Mouse (Mus musculus): Measurements from ENCODE around the gene Unk. TPM values are rescaled to one million over a fixed set of nuclear protein-coding genes. Genes with fewer than 3 reads are reported as not detected.

Gene Unk
- polyA plus RNA-seq, 1 experiment from 2014 or later = 49.4 TPM

GRCm38 (mm10) chr11:116027756-116028155 is 2.4 kb upstream of the Unk start, which contains the start of gene H3f3b:
TSS of gene H3f3b (minus strand) at chr11:116027962.
- H3K4me3 ChIP-seq = no peak within 1 kb of the TSS
- DNase-seq (ENCODE audit: low spot score) = no peak
- 81% methylated on average over 4 of the region's 4 CpGs for WGBS
- no peaks in the 10 kb centered on the region for H3K27me3 ChIP-seq (replicated peaks; ENCODE audit: low read depth, poor library complexity, severe bottlenecking)
- H3K36me3 ChIP-seq (replicated peaks) = peaks cover 17% of the 10 kb centered on the region
- no peak within 1 kb of the TSS for H3K27ac ChIP-seq (replicated peaks)
- peaks cover 20% of the 10 kb centered on the region for H3K4me1 ChIP-seq
- H3K9me3 ChIP-seq = no peaks in the 10 kb centered on the region

- peaks cover 21% of the 10 kb centered on the region for H3K36me3 ChIP-seq (replicated peaks)
- WGBS = 86% methylated on average over 9 of the region's 9 CpGs
- peaks cover 23% of the 10 kb centered on the region for H3K4me1 ChIP-seq
- no peak overlapping the region for H3K4me3 ChIP-seq
- no peak for DNase-seq (ENCODE audit: low spot score)
- H3K27me3 ChIP-seq (replicated peaks; ENCODE audit: low read depth, poor library complexity, severe bottlenecking) = no peaks in the 10 kb centered on the region
- H3K9me3 ChIP-seq = no peaks in the 10 kb centered on the region
- H3K27ac ChIP-seq (replicated peaks) = no peak overlapping the region
These were observed 1.8 kb upstream of the Unk start for GRCm38 (mm10) chr11:116028177-116028865.

DNA sequence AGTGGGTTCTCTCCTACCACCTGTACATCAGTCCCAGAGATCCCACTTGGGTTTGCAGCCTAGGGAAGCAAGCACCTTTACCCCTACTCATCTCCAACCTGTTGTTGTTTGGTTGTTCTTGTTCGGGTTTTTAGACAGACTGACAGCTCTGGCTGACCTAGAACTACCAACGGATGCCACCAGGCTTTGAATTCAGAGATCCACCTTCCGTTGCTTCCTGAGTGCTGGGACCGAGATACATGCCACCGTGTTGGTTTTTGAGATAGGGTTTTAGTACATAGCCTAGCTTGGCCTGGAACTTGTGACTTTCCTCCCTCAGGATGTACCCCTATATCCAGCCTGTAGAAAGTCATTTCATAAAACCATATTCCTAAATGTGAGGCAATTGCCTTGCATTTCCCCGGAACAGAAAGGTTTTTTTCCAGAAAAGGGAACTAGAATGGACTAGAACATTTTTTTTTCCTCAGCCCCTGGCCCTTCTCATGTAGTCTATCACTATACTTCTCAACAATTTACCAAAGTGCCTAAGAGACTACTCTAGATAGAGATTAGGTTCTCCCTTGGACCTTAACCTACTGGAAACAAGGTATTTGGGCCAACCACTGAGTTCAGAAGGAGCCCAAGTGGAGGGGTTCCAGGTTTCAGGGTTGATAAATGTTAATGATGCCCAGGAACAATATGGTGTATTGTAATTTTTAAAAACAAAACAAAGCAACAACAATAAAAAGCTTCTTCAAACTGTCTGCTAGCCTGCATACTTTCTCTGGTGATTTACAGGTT is 846 bp upstream of the Unk start:
- no peaks in the 10 kb centered on the region for H3K9me3 ChIP-seq
- H3K27me3 ChIP-seq (replicated peaks; ENCODE audit: low read depth, poor library complexity, severe bottlenecking) = no peaks in the 10 kb centered on the region
- H3K4me3 ChIP-seq = peak overlapping the region; percentile 84
- H3K4me1 ChIP-seq = peaks cover 23% of the 10 kb centered on the region
- WGBS = 80% methylated on average over 6 of the region's 6 CpGs
- H3K27ac ChIP-seq (replicated peaks) = peak overlapping the region; percentile 98
- H3K36me3 ChIP-seq (replicated peaks) = peaks cover 25% of the 10 kb centered on the region
- no peak for DNase-seq (ENCODE audit: low spot score)

DNA sequence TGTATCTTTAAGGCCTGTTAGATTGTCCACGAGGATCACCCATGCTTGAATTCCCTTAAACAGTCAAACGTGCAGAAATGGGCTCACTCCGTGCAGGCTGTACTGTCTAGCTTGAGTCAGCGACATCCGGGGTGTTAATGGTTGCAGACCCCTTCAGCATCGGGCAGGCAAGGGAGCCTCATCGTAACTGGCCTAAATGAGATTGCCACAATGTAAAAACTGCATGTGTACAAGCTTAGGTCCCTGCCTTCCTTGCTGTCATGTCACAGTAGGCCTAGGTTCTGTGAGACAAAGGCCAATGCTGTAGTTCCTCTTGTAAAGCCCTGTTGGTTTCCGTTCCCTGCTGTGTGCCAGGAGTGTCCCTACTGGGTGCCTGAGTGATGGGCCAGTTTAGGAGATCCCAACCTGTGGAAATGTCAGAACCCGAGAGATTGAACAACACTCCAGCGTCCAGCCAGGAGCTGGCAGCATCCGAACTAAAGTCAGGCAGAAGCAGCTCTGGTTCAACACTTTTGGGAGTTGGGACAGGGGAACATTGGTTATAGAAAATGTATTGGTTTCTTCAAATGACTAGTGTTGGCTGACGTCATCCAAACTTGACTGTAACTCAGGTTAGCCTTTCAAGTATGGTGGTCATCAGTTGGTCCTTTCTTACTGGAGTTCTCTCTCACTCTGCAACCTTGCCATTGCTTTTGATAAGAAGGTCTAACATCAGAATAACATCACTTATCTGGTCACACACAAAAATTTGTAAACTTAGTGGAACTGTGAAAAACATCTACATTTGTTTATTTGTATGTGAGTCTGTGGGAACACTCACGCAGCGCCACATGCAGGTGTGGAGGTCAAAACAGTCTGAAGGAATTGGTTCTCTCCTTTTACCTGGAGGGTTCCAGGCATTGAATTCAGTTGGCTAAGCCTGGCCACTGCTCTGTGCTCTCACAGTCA is 1.1 kb downstream of the Unk start:
- H3K27me3 ChIP-seq (replicated peaks; ENCODE audit: low read depth, poor library complexity, severe bottlenecking) = no peaks in the 10 kb centered on the region
- H3K4me3 ChIP-seq = peak overlapping the region; percentile 84
- peaks cover 23% of the 10 kb centered on the region for H3K4me1 ChIP-seq
- 34% methylated on average over 14 of the region's 14 CpGs for WGBS
- no peak for DNase-seq (ENCODE audit: low spot score)
- peak overlapping the region; percentile 98 for H3K27ac ChIP-seq (replicated peaks)
- H3K9me3 ChIP-seq = no peaks in the 10 kb centered on the region
- H3K36me3 ChIP-seq (replicated peaks) = peaks cover 36% of the 10 kb centered on the region

DNA sequence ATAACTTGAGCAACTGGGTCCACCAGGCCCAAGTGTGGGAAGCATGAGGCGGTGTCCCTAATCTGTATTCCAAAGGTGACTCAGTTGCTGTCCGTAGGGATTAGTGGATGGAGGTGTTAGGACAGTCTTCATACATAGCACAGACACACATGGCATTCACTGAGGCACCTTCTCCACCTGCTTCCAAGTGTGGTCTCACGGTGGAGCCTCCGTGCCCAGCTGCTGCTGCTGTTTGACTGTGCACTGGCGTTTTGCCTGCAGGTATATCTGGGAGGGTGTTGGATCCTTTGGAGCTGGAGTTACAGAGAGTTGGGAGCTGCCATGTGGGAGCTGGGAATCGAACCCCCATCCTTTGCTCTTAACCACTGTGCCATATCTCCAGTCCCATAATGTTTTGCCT is 4.5 kb downstream of the Unk start:
- 95% methylated on average over 6 of the region's 6 CpGs for WGBS

GRCm38 (mm10) chr11:116036671-116037070 is 6.5 kb downstream of the Unk start:
- DNase-seq (ENCODE audit: low spot score) = no peak
- Histone ChIP-seq H3K27me3 (replicated peaks; ENCODE audit: low read depth, poor library complexity, severe bottlenecking) (no peaks in the 10 kb centered on the region), H3K4me1 (peaks cover 10% of the 10 kb centered on the region), H3K4me3 (no peak overlapping the region), H3K36me3 (replicated peaks) (peaks cover 79% of the 10 kb centered on the region), H3K9me3 (no peaks in the 10 kb centered on the region), H3K27ac (replicated peaks) (no peak overlapping the region)
- 93% methylated on average over 3 of the region's 3 CpGs for WGBS

More for the DNA sequence above, 4.5 kb downstream of the Unk start:
- no peak for DNase-seq (ENCODE audit: low spot score)
- Histone ChIP-seq H3K27ac (replicated peaks) (no peak overlapping the region), H3K4me3 (no peak overlapping the region), H3K27me3 (replicated peaks; ENCODE audit: low read depth, poor library complexity, severe bottlenecking) (no peaks in the 10 kb centered on the region), H3K9me3 (no peaks in the 10 kb centered on the region), H3K36me3 (replicated peaks) (peaks cover 62% of the 10 kb centered on the region), H3K4me1 (peaks cover 20% of the 10 kb centered on the region)

GRCm38 (mm10) chr11:116037826-116038225 is 7.7 kb downstream of the Unk start:
- WGBS = 94% methylated on average over 9 of the region's 9 CpGs
- 0 out of 2 replicates have a peak, but pooled peaks cover 3% of the 10 kb centered on the region for H3K9me3 ChIP-seq
- H3K4me1 ChIP-seq = peaks cover 3% of the 10 kb centered on the region; the same call in 1 of the 2 replicates
- H3K27me3 ChIP-seq (replicated peaks; ENCODE audit: low read depth, poor library complexity, severe bottlenecking) = no peaks in the 10 kb centered on the region
- DNase-seq (ENCODE audit: low spot score) = no peak
- H3K27ac ChIP-seq (replicated peaks) = no peak overlapping the region
- no peak overlapping the region for H3K4me3 ChIP-seq
- H3K36me3 ChIP-seq (replicated peaks) = peaks cover 81% of the 10 kb centered on the region

DNA sequence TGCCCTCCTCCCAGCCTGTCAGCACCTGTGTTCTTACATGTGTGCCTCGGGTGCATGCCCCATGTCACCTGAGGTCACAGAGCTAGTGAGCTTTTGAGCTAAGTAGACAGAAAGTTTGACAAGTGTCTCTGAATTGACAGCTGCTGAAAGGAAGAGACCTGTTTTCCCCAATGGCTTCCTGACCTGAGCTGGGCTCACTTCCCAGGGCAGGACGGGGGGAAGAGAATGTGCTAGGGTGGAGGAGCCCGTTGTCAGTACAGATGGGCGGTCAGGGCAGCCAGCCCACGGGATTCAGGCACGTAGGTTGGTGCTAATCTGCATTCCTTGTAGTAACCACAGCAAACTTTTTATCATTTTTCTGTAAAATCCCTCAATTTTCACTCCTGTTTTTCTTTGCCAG is 10.5 kb downstream of the Unk start:
- H3K36me3 ChIP-seq (replicated peaks) = peaks cover 85% of the 10 kb centered on the region

DNA sequence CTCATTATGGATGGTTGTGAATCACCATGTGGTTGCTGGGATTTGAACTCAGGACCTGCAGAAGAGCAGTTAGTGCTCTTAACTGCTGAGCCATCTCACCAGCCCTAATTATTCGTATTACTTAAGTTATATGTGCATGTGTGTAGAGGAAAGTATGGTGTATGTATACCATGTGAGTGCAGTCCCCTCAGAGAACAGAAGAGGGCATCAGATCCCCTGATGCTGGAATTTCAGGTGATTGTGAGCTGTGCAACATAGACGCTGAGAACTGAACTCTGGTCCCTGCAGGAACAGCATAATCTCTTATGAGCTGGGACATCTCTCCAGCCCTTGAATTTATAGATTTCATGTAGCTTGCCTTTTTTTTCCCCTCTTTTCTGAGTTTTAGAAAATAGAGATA is 11.7 kb downstream of the Unk start:
- 93% methylated on average over 2 of the region's 2 CpGs for WGBS
- Histone ChIP-seq H3K36me3 (replicated peaks) (peaks cover 92% of the 10 kb centered on the region), H3K27me3 (replicated peaks; ENCODE audit: low read depth, poor library complexity, severe bottlenecking) (no peaks in the 10 kb centered on the region)

More for the DNA sequence above, 10.5 kb downstream of the Unk start:
- Histone ChIP-seq H3K4me1 (no peaks in the 10 kb centered on the region), H3K9me3 (0 out of 2 replicates have a peak, but pooled peaks cover 3% of the 10 kb centered on the region), H3K27me3 (replicated peaks; ENCODE audit: low read depth, poor library complexity, severe bottlenecking) (no peaks in the 10 kb centered on the region), H3K4me3 (no peak overlapping the region), H3K27ac (replicated peaks) (no peak overlapping the region)
- no peak for DNase-seq (ENCODE audit: low spot score)
- WGBS = 89% methylated on average over 6 of the region's 6 CpGs

DNA sequence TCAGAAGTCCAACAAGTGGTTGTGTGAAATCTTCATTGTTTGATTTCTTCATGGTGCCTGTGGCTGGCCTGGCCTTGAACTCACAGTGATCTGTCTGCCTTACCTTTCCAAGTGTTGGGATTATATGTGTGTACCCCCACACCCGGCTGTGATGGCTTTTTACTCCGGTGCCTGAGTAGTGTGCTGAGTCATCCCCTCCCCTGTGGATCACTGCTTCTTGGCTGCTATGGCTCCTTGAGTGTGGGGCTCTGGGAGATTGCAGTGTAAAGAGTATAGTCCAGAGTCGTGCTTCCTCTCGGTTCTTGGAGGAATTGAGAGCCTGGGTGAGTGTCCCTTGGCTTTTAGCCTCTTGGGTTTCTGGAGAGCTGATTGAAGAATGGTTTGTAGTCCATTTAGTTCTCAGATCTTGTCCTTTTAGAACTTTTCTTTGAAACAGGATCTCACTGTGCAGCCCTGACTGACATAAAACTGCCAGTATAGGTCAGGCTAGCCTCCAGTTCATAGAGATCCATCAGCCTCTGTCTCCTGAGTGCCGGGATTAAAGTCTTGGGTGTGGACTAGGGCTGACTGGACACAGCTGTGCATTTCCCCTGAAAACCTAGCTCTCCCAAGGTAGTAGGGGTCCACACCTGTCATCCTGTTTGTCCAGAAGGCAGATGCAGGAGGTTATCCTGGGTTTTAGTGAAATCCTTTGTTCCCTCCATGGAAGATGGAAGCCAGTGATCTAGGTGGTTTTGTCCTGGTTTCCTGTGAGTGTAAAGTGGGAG is 12.4 kb downstream of the Unk start:
- H3K27ac ChIP-seq (replicated peaks) = no peak overlapping the region
- no peak overlapping the region for H3K4me3 ChIP-seq
- no peaks in the 10 kb centered on the region for H3K27me3 ChIP-seq (replicated peaks; ENCODE audit: low read depth, poor library complexity, severe bottlenecking)
- peaks cover 97% of the 10 kb centered on the region for H3K36me3 ChIP-seq (replicated peaks)
- 0 out of 2 replicates have a peak, but pooled peaks cover 3% of the 10 kb centered on the region for H3K9me3 ChIP-seq
- 91% methylated on average over 5 of the region's 5 CpGs for WGBS
- no peak for DNase-seq (ENCODE audit: low spot score)
- no peaks in the 10 kb centered on the region for H3K4me1 ChIP-seq

More for the DNA sequence above, 11.7 kb downstream of the Unk start:
- no peak for DNase-seq (ENCODE audit: low spot score)
- H3K27ac ChIP-seq (replicated peaks) = no peak overlapping the region
- H3K4me1 ChIP-seq = no peaks in the 10 kb centered on the region
- 0 out of 2 replicates have a peak, but pooled peaks cover 3% of the 10 kb centered on the region for H3K9me3 ChIP-seq
- H3K4me3 ChIP-seq = no peak overlapping the region

- no peak overlapping the region for H3K4me3 ChIP-seq
- no peaks in the 10 kb centered on the region for H3K27me3 ChIP-seq (replicated peaks; ENCODE audit: low read depth, poor library complexity, severe bottlenecking)
- 95% methylated on average over 1 of the region's 1 CpGs for WGBS
- no peak overlapping the region for H3K27ac ChIP-seq (replicated peaks)
- H3K36me3 ChIP-seq (replicated peaks) = peaks cover 97% of the 10 kb centered on the region
- DNase-seq (ENCODE audit: low spot score) = no peak
- H3K9me3 ChIP-seq = 0 out of 2 replicates have a peak, but pooled peaks cover 3% of the 10 kb centered on the region
- H3K4me1 ChIP-seq = no peaks in the 10 kb centered on the region
These were observed 13.2 kb downstream of the Unk start for GRCm38 (mm10) chr11:116043286-116043685.
